Mouse (Mus musculus) megakaryocyte, embryonic 14.5 days (primary cell): ENCODE results near the gene Adamts20.

Source experiments
- FLI1 ChIP-seq: IDR thresholded peaks from 2 replicates; pipeline ENCODE4 v1.6.1; 2012; ENCODE audit warnings: low read length, inconsistent platforms, mixed read lengths
- GATA1 ChIP-seq: IDR thresholded peaks from 3 replicates; pipeline ENCODE4 v1.6.1; 2012; ENCODE audit warnings: mixed read lengths, low read length, inconsistent platforms, borderline replicate concordance

DNA sequence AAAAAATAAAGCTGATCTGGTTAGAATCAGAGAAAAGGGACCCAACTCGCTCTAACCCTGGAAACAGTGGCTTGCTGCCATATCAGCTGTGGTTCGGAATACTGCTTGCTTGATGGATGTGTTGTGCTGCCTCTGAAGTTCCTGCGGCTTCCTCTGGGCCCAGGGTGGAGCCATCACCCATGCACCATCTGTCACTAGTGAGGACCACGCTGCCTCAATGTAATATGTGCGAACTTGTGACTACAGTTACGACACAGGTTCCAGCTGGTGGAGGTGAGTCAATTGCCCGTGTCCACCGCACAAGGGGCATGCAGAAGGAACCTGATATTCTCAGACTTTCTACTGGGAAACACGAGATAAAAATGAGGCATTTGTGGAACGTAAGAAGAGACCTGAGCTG is 202.0 kb downstream of the Adamts20 start:
- TF ChIP-seq GATA1 (no peak), FLI1 (no peak)
